Mouse (Mus musculus): Measurements from ENCODE around the gene Lrrc29.
A peak's percentile ranks its signal among the peaks of the same experiment; 100 is the strongest.

Lrrc29 gene

DNA sequence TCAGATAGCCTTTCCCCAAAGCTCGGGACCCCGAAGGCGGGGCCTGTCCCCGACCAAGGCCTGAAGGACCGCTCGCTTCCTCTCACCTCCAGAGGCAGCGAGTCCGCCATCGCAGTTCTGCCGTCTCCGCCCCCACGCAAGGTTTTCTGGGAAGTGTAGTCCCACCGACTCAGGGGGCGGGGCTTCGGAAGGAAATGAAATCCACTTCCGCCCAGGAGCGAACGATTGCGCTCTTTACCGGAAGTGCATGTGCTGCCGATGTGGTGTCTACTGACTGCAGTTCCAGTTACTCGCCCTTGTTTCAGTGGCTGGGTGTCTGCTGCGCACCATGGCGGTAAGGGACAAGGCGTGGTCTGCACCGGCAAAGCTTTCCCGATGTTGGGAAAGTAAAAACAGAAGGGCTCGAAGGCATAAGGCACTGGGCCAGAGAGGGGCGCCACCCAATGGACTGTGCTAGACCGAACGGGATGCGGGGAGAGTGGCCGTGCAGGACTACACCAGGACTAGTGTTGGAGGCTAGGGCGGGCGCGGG, at the start of gene Lrrc29, which contains the start of gene Tmem208:
TSS of gene Lrrc29 (minus strand) at position 138 of the 532 bp plus-strand sequence.
TSS of gene Tmem208 (plus strand) at position 214 of the 532 bp plus-strand sequence.
- DNase-seq (ENCODE audit: low spot score in 2 of 2) = peak; percentile 98 to 99

GRCm38 (mm10) chr8:105374513-105374966, 48.5 kb upstream of the Lrrc29 start:
- no peak for DNase-seq (ENCODE audit: low spot score in 2 of 2)

DNA sequence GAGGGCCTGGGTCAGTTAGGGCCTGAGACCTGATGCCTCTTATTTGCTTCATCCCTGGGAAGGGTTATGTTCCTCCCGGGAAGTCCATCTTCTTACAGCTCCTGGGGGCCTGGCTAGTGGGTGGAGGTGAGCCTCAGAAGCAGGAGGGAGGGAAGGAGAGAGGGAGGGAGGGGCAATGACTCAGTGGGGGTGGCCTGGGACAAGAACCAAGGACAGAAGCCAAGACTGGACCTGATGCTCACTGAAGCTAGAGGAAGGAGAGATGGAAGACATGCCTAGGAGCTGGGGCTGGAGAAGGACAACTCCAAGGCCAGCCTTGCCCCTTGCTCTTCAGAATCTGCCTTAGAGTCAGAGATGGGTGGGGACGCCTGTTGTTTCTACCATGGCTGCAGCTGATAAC, 47.0 kb upstream of the Lrrc29 start, which contains the start of gene Plekhg4:
TSS of gene Plekhg4 (plus strand) at position 243 of the 400 bp plus-strand sequence.
- DNase-seq (ENCODE audit: low spot score in 2 of 2) = no peak

DNA sequence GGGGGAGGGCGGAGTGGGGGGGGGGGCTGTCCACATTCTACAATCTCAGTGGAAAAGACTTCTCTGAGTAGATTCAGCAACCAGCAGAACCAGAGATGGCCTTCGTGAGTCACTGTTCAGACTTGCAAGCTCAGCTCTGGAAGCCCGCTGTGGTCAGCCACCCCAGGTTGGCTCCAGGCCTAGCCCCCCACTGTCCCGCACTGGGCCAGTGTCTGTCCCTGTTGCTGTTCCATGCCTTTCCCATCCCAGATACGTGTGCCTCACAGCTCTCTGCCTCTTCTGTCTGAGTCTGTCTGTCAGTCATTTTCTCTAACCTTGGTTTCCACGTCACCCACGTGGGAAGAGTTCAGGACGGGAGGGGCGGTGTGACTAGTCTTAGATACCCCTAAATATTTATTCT, 46.4 kb upstream of the Lrrc29 start:
- no peak for DNase-seq (ENCODE audit: low spot score in 2 of 2)

DNA sequence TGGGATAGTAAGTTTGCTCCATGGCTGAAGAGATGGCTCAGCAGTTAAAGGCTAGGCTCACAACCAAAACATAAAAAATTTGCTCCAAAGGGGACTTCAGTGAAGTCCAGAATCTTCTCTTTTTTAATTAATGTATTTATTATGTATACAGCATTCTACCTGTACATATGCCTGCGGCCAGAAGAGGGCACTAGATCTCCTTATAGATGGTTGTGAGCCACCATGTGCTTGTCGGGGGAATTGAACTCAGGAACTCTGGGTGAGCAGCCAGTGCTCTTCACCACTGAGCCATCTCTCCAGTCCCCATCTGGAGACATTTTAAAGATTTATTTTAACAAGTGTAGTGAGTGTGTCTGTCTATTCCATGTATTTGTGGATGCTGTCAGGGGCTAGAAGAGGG, 41.0 kb upstream of the Lrrc29 start:
- no peak for DNase-seq (ENCODE audit: low spot score in 2 of 2)

DNA sequence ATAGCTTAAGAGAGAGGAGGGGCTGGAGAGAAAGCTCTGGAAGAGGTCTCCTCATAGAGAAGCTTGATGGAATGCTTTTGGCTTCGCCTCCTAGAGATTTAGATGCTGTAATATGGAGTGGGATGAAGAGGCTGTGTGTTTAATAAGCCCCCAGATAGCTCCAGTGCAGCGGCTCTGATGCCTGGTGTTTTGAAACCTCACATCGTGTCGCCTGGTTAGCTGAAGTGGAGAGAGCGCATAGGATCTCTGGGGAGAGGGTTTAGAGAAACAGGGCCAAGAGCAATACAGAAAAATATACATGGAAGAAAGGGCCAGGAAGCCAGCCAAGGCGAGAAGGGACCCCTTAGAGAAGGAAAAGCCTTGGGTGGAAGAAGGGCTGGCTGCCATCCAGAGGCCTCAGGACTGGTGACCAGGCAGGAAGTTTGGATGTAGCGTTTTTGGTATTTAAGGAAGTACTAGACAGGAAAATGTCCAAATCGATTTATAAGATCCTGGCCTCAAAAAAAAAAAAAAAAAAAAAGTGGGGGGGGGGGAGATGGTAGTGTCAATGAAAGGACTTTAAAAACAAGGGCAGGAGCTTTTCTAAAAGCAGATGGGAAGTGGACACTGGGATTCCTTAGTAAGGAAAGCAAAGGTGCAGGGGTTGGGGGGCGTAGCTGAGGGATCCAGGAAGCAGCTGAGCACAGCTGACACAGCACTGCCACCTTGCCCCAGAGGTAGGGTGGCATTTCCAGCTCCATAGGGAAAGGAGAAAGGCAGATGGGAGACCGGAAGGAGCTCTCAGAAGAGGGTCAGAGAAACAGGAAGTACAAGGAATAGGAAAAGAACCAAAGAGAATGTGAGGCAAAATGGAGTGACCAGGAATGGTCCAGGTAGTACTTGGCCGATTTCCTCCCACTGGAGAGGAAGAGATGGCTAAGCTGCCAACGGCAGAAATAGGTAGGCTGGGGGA, 35.9 kb upstream of the Lrrc29 start:
- DNase-seq (ENCODE audit: low spot score in 2 of 2) = no peak

- no peak for DNase-seq (ENCODE audit: low spot score in 2 of 2)
Observed at GRCm38 (mm10) chr8:105359646-105360045, 33.6 kb upstream of the Lrrc29 start.

DNA sequence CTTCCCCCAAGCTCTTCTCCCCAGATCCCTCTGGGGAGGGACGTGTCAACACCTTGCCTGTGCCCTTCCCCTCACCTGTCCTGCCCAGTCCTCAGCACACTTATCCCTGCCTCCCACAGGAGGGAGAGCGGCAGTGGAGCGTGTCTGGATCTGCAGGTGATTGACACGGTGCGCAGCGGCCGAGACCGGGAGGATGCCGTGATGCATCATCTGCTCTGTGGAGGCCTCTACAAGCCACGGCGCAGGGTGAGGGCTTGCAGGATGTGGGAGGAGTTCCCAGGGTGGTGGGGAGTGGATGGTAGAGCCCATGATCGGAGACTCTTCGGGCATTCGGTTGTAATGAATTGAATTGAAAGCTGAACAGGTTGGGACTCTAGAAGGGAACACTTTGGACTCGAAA, 33.1 kb upstream of the Lrrc29 start:
- DNase-seq (ENCODE audit: low spot score in 2 of 2) = no peak

GRCm38 (mm10) chr8:105356681-105357080, 30.6 kb upstream of the Lrrc29 start:
- no peak for DNase-seq (ENCODE audit: low spot score in 2 of 2)

- DNase-seq (ENCODE audit: low spot score in 2 of 2) = no peak
Observed at GRCm38 (mm10) chr8:105355179-105356024, 29.3 kb upstream of the Lrrc29 start.

- DNase-seq (ENCODE audit: low spot score in 2 of 2) = no peak
Observed at GRCm38 (mm10) chr8:105354549-105354948, 28.5 kb upstream of the Lrrc29 start.

DNA sequence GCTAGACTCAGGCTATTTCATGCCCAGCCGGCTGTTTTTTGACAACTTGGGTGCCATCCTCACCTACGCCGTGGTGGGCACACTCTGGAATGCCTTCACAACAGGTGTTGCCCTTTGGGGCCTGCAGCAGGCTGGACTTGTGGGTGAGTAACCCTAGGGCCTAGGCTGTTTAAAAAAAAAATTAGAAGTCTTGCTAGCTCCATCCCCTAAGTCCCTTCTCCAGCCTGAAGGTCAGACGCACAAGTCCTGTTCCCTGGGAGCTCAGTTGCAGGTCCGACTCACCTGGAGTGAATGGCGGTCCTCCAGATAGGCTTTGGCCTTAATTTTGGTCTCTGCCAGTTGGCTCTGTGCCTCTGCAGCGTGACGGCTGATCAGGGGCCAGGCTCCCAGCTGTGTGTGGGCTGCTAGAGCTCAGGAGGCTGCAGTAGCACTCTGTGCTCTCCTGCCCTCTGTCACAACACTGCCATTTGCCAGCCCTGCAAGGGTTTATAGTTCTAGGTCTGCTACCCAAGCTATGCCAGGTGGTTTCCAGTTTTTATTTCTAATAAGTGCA, 27.6 kb upstream of the Lrrc29 start:
- DNase-seq (ENCODE audit: low spot score in 2 of 2) = no peak

DNA sequence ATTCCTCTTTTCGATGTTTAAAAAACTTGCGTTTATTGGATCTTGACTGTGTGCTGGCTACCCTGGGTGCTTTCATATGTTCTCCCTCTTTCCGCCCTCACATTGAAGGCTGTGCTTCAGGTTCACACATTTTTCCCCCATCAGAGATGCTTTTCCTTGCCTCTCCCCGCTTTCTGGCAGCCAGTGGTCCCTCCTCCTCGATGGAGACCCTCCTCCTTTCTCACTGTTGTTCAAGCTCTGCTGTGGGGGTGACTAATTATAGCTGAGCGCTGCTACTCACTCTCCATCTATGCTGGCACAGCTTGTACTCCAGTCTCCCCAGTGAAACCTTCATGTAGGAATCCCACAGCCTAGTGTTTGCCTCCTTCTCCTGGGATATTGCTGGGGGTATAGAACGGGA, 24.1 kb upstream of the Lrrc29 start:
- DNase-seq (ENCODE audit: low spot score in 2 of 2) = no peak

GRCm38 (mm10) chr8:105349096-105349771, 23.2 kb upstream of the Lrrc29 start:
- peak; percentile 60 to 70 for DNase-seq (ENCODE audit: low spot score in 2 of 2)

DNA sequence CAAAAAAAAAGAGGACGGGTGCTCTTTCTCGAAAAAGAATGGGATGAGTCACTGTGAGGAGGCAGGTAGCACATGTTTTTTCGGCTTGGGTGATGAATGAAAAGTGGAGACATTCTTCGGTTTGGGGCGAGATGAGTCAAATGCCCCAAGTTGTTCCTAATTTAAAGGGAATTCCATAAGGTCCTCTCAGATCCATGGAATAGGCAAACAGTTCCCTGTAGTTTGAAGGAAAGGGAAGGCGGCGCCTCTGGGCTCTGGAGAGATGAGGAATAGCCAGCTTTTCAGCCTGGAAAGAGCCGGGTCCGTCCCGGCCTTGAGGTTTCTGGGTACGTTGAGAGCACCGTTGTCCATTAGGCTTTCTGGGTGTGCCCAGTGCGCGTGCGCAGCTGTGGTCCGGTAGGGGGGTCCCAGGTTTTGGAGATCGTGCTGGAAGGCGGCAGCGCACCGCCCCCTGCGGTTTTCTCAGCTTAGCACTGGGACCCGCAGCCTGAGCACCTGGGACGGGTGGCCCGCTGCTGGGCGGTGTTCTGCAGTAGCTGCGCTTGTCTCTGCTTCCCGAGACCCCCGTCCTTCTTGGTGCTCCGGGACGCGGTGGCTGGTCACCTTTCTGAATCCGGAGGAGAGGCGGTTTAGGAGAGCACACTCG, 22.5 kb upstream of the Lrrc29 start, which contains the start of gene Slc9a5:
TSS of gene Slc9a5 (plus strand) at position 394 of the 646 bp plus-strand sequence.
- peak; percentile 74 for DNase-seq (ENCODE audit: low spot score in 2 of 2)

DNA sequence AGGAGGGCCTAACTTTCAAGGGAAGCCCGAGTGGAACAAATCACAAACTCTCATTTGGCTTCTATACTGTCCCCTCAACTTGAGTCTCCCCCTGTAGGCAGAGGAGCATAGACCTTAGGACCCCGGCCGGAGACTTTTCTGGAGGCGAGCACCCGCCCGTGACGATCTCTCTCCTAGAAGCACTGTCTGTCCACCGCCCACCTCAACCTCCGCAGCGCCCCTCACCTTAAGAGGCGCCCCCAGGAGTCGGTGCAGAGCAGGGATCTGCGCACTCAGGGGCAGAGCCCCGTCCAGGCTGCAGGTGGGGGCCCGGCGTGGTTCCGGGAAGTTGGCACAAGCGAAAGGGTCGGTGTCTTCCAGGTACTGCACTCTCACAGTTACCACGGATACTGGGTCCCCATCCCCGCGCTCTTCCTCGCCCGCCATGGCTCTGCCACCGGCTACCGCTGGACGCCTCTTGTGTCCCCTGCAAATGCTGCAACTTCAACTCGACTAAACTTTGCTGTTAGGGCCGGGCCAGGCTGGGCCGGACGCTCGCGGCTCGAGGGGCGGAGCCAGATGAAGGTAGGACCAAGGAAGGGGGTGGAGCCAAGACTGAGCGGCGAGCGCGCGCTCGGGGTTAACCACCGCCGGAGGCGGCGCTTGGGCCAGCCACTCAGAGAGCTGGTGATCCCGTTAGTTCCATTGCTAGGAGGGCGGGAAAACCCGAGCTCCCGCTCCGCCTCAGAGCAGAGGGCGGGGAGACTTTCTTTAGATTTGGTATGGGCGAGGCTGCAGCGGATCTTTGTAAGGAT, 21.5 kb upstream of the Lrrc29 start, which contains the start of gene Fhod1:
TSS of gene Fhod1 (minus strand) at position 526 of the 794 bp plus-strand sequence.
- DNase-seq (ENCODE audit: low spot score in 2 of 2) = peak; percentile 93

DNA sequence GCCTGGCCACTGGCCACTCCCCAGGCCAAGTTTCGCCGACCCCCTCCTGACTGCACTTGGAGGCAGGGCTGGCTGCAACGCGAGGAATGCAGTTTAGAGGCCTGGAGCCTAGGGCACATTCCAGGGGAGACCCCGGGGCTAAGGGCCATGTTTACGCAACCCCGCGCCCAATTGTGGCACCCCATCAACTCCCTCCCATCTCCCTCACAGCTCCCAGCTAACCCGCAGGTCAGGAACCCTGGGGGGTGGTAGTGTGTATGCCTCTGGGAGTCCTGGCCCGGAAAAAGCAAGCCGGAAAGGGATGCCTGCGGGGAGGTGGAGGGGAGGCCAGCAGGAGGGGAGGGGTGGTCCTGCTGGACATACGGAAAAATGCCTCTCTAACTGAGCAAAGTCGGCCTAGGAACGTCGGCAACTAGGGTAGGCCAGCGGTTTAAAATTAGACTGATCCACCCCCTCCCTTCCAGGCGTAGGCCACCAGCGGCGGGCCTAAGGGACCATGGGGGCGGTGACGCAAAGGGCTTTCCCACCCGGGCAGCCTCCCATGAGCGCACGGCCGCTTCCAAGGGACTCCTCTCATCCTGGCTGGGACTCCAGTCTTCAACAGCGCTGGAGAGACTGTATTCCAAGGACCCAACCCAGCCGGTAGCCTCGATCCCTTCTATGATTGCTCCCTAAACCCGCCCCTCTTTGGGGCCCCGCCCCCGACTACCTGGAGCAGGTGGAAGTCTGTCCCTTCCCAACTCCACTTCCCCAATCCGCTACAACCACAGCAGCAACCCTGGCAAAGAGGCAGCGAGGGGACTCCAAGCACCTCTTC, 20.7 kb upstream of the Lrrc29 start:
- DNase-seq (ENCODE audit: low spot score in 2 of 2) = peak in 1 of 2 experiments; percentile 49

Measured in right cerebral cortex, postnatal 10 days (tissue).